20 mouse cellular contexts compared by ENCODE assay signal in genomic region chr3:148898535-148899250, GRCm38 (mm10).
A peak's percentile ranks its signal among the peaks of the same experiment; 100 is the strongest.
DNase-seq lines count a peak whose midpoint lies in the region; ATAC-seq and TF ChIP-seq lines count a peak whose summit lies in the region.
"Had no signal": no experiment of that assay in that cellular context is flagged by ENCODE, and none has a peak within 500 bp of the region (broad histone marks: within the 10 kb centered on the region; RNA-seq: fewer than 3 reads in every experiment).

No protein-coding gene starts in this region.

- H3K4me3 ChIP-seq in kidney, adult 2 months (ENCODE audit: insufficient read depth, low read depth, low read length): no peak overlapping the region
- H3K4me3 ChIP-seq in intestine, embryonic 15.5 days (replicated peaks): no peak overlapping the region
- H3K4me3 ChIP-seq in stomach, embryonic 14.5 days (ENCODE audit: low read depth, low read length): no peak overlapping the region
- H3K4me3 ChIP-seq: embryonic facial prominence, embryonic 15.5 days; heart, embryonic 12.5 days; limb, embryonic 15.5 days had no signal

- 49% methylated on average over 8 of the region's 8 CpGs for WGBS in kidney, adult 2 months
- 56% methylated on average over 8 of the region's 8 CpGs for WGBS in intestine, embryonic 15.5 days
- WGBS in stomach, embryonic 14.5 days: 64% methylated on average over 8 of the region's 8 CpGs

- H3K4me1 ChIP-seq in kidney, adult 2 months (ENCODE audit: control insufficient read depth, insufficient read depth, low read length): peaks cover 23% of the 10 kb centered on the region
- peaks cover 11% of the 10 kb centered on the region for H3K4me1 ChIP-seq in intestine, embryonic 15.5 days (replicated peaks)
- peaks cover 10% of the 10 kb centered on the region; the same call in 1 of the 2 replicates for H3K4me1 ChIP-seq in stomach, embryonic 14.5 days (ENCODE audit: control insufficient read depth, insufficient read depth, low read length)

- no peak for TF ChIP-seq CTCF in kidney, adult 2 months (conservative IDR thresholded peaks at IDR 0.05; ENCODE audit: insufficient read depth, insufficient read length, low read depth, low read length)

- H3K9ac ChIP-seq in intestine, embryonic 15.5 days: no peak overlapping the region
- no peak overlapping the region for H3K9ac ChIP-seq in stomach, embryonic 14.5 days (replicated peaks; ENCODE audit: low read depth, low read length)
- H3K9ac ChIP-seq: embryonic facial prominence, embryonic 15.5 days; heart, embryonic 12.5 days; limb, embryonic 15.5 days had no signal

- no peak overlapping the region for H3K4me2 ChIP-seq in intestine, embryonic 15.5 days (replicated peaks)
- no peak overlapping the region for H3K4me2 ChIP-seq in stomach, embryonic 14.5 days (replicated peaks; ENCODE audit: low read depth, low read length)
- H3K4me2 ChIP-seq: embryonic facial prominence, embryonic 15.5 days; heart, embryonic 12.5 days; limb, embryonic 15.5 days; midbrain, embryonic 11.5 days had no signal

- no peaks in the 10 kb centered on the region for H3K9me3 ChIP-seq in intestine, embryonic 15.5 days
- H3K9me3 ChIP-seq in stomach, embryonic 14.5 days (ENCODE audit: control insufficient read depth, low read depth, low read length): no peaks in the 10 kb centered on the region
- H3K9me3 ChIP-seq: embryonic facial prominence, embryonic 15.5 days; heart, embryonic 12.5 days; limb, embryonic 15.5 days had no signal

- no peak for TF ChIP-seq POLR2A in kidney, adult 2 months (IDR thresholded peaks at IDR 0.05; ENCODE audit: low read depth, low read length)

- peak; percentile 73 for ATAC-seq in intestine, embryonic 15.5 days
- ATAC-seq in stomach, embryonic 14.5 days (ENCODE audit: insufficient number of reproducible peaks, insufficient read depth, low FRiP score, low read depth): peak; percentile 44; the same call in 1 of the 2 replicates
- ATAC-seq: CD4-positive, CD25-positive, alpha-beta regulatory T cell, adult 4 months; forebrain, embryonic 14.5 days; Patski had no signal

- peak; percentile 24 for DNase-seq in kidney, adult 2 months
- DNase-seq in kidney, adult 8-10 months: no peak
- peak; percentile 18 for DNase-seq in ES-CJ7 (ENCODE audit: low read depth, low spot score)
- DNase-seq in cerebellum, postnatal 14 days: no peak
- DNase-seq in cerebellum, postnatal 10 days: no peak
- DNase-seq: adrenal gland, adult 2 months; cerebellum, adult 18-20 months; cerebellum, postnatal 36 days; heart, postnatal 10 days; left cerebral cortex, postnatal 4 days had no signal

- H3K27ac ChIP-seq in kidney, adult 2 months (ENCODE audit: insufficient read depth, low read depth, low read length): peak overlapping the region; percentile 8; the same call in 1 of the 2 replicates
- peak overlapping the region; percentile 69 for H3K27ac ChIP-seq in intestine, embryonic 15.5 days
- no peak overlapping the region for H3K27ac ChIP-seq in stomach, embryonic 14.5 days (ENCODE audit: low read length)
- H3K27ac ChIP-seq: embryonic facial prominence, embryonic 15.5 days; hindbrain, postnatal 0 days; limb, embryonic 15.5 days had no signal

- H3K36me3 ChIP-seq in kidney, adult 2 months (ENCODE audit: control insufficient read depth, insufficient read depth, low read length): no peaks in the 10 kb centered on the region
- no peaks in the 10 kb centered on the region for H3K36me3 ChIP-seq in intestine, embryonic 15.5 days
- no peaks in the 10 kb centered on the region; the same call in 1 of the 2 replicates for H3K36me3 ChIP-seq in stomach, embryonic 14.5 days (ENCODE audit: control insufficient read depth, insufficient read depth, low read length)
- H3K36me3 ChIP-seq: embryonic facial prominence, embryonic 15.5 days; heart, embryonic 12.5 days; limb, embryonic 15.5 days had no signal

- no peaks in the 10 kb centered on the region for H3K27me3 ChIP-seq in kidney, adult 2 months (replicated peaks; ENCODE audit: control insufficient read depth, insufficient read depth, low read length)
- no peaks in the 10 kb centered on the region for H3K27me3 ChIP-seq in intestine, embryonic 15.5 days (replicated peaks)
- H3K27me3 ChIP-seq in stomach, embryonic 14.5 days (ENCODE audit: control insufficient read depth, insufficient read depth, low read length): no peaks in the 10 kb centered on the region
- H3K27me3 ChIP-seq: embryonic facial prominence, embryonic 15.5 days; heart, embryonic 12.5 days; limb, embryonic 15.5 days; Patski had no signal

Comparison
In these comparisons a context has a peak if more than half of its experiments do, and no peak if none do; other contexts are left out.
1. DNase-seq: peak in kidney, adult 2 months (single experiment) and ES-CJ7 (single experiment); none in kidney, adult 8-10 months (0 of 2), cerebellum, postnatal 14 days (0 of 2) and cerebellum, postnatal 10 days (0 of 2).